Mouse (Mus musculus) limb, embryonic 11.5 days (tissue): ENCODE measurements around the gene Aebp1. TPM values are rescaled to one million over a fixed set of nuclear protein-coding genes. Genes with fewer than 3 reads are reported as not detected.

Experiments used
- polyA plus RNA-seq: library from polyadenylated mRNA; unstranded; fragments of >200 nt; fragmentation: Nextera tagmentation; extraction: Ambion mirVana; gene quantifications from 2 replicates; pipeline ENCODE4 v1.2.1, GENCODE M21; 2014

Aebp1 gene
- polyA plus RNA-seq, 1 experiment from 2014 or later = 5.3 TPM

Other genes with a start within 250 kb of the Aebp1 start
- 164 and 170 TPM in 2 replicates for gene Mrps24, start 146.3 kb upstream of the Aebp1 start, polyA plus RNA-seq
- 10.2 and 12.8 TPM in 2 replicates for gene Urgcp, start 99.6 kb upstream of the Aebp1 start, polyA plus RNA-seq
- gene Dbnl, start 73.5 kb upstream of the Aebp1 start, polyA plus RNA-seq = 120 and 127 TPM in 2 replicates
- 14.0 and 16.3 TPM in 2 replicates for gene Pgam2, start 58.2 kb upstream of the Aebp1 start, polyA plus RNA-seq
- gene Polm, start 23.9 kb upstream of the Aebp1 start, polyA plus RNA-seq = 6.4 and 6.6 TPM in 2 replicates
- 103 and 111 TPM in 2 replicates for gene Pold2, start 16.3 kb downstream of the Aebp1 start, polyA plus RNA-seq
- 2.2 and 3.6 TPM in 2 replicates for gene Myl7, start 36.8 kb downstream of the Aebp1 start, polyA plus RNA-seq
- 0.41 and 1.6 TPM in 2 replicates for gene Gck, start 88.1 kb downstream of the Aebp1 start, polyA plus RNA-seq
- gene Ykt6, start 93.7 kb downstream of the Aebp1 start, polyA plus RNA-seq = 29.0 and 30.3 TPM in 2 replicates
- 0.55 and 0.67 TPM in 2 replicates for gene Camk2b, start 204.4 kb downstream of the Aebp1 start, polyA plus RNA-seq